Mouse (Mus musculus): Measurements from ENCODE around the gene Cpsf6. TPM values are rescaled to one million over a fixed set of nuclear protein-coding genes. Genes with fewer than 3 reads are reported as not detected.

Gene Cpsf6
- polyA plus RNA-seq, 1 experiment from 2014 or later = 231 TPM

DNA sequence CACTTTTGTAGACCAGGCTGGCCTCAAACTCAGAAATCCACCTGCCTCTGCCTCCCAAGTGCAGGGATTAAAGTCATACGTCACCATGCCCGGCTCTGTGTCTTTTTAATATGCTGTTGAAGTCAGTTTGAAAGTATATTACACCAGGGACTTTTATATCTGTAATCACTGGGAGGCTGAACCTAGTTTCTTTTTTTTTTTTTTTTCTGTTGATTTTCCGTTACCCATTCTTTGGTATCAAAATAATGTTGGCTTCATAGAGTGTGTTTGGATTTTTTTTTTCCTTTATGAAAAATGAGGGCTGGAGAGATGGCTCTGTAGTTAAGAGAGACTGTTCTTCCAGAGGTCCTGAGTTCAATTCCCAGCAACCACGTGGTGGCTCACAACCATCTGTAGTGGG is 5.6 kb upstream of the Cpsf6 start:
- Histone ChIP-seq H3K36me3 (no peaks in the 10 kb centered on the region), H3K27ac (no peak overlapping the region), H3K9me3 (replicated peaks) (no peaks in the 10 kb centered on the region), H3K9ac (no peak overlapping the region), H3K4me3 (no peak overlapping the region), H3K27me3 (no peaks in the 10 kb centered on the region), H3K4me2 (replicated peaks) (no peak overlapping the region), H3K4me1 (0 out of 2 replicates have a peak, but pooled peaks cover 1% of the 10 kb centered on the region)
- no peak for ATAC-seq (ENCODE audit: low FRiP score)
- WGBS = 86% methylated on average over 4 of the region's 4 CpGs

DNA sequence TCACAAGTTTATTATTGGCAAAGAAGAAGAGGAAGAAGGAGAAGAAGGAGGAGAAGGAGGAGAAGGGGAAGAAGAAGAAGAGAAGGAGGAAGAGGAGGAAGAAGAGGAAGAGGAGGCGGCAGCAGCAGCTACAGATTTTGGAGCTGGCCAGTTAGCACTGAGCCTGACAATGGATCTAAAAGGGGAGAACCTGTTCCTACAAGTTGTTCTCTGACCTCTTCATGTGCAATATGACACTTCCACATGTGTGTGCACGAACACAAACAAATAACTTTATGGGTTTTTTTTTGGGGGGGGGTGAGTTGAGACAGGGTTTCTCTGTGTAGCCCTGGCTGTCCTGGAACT is 5.2 kb upstream of the Cpsf6 start:
- Histone ChIP-seq H3K9me3 (replicated peaks) (no peaks in the 10 kb centered on the region), H3K27me3 (no peaks in the 10 kb centered on the region), H3K36me3 (no peaks in the 10 kb centered on the region), H3K4me1 (no peaks in the 10 kb centered on the region), H3K4me2 (replicated peaks) (no peak overlapping the region), H3K27ac (no peak overlapping the region), H3K9ac (no peak overlapping the region), H3K4me3 (no peak overlapping the region)
- 83% methylated on average over 2 of the region's 2 CpGs for WGBS
- no peak for ATAC-seq (ENCODE audit: low FRiP score)

DNA sequence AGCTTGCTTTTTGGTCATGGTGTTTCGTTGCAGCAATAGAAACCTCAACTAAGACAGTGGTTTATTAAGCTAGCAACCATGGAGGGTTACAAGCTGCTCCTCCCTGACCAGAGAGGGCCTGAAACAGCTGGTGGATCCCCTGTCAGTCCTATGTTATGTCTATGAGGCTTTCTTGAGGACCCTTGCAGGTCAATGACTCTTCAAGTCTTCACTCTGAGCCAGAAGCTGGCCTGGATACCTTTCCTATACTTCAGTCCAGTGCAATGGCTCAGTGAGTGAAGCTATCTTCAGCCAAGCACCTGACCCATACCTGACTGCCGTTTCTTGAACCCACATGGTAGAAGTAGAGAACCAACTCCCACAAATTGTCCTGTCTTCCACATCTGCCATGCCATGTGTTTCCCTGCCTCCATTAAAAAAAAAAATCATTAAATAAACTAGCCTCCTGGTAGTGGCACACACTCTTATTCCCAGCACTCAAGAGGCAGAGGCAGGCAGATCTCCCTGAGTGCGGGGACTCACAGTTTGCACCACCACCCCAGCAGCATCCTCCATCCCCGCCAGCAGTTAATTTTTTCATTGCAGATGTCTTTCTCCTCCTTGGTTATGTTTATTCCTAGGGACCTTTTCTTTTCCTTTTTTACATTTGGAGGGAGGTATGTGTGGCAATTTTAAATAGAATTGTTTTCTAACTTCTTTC is 4.7 kb upstream of the Cpsf6 start:
- Histone ChIP-seq H3K4me3 (no peak overlapping the region), H3K27me3 (no peaks in the 10 kb centered on the region), H3K4me2 (replicated peaks) (no peak overlapping the region), H3K4me1 (no peaks in the 10 kb centered on the region), H3K9ac (no peak overlapping the region), H3K27ac (no peak overlapping the region), H3K9me3 (replicated peaks) (no peaks in the 10 kb centered on the region), H3K36me3 (no peaks in the 10 kb centered on the region)
- WGBS = 92% methylated on average over 4 of the region's 4 CpGs
- ATAC-seq (ENCODE audit: low FRiP score) = no peak

DNA sequence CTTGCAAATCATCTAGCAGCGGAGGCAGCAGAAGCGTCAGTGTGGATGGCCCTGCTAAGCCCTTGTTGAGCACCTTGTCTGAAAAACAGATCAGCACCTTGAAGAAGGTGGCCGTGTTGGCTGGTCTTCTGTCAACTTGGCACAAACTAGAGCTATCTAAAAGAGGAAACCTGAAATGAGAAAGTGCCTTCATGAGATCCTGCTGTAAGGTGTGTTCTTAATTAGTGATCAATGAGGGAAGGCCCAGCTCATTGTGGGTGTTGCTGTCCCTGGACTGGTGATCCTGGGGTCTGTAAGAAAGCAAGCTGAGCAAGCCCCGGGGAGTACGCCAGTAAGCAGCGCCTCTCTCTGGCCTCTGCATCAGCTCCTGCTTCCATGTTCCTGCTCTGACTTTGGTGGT is 4.1 kb upstream of the Cpsf6 start:
- ATAC-seq (ENCODE audit: low FRiP score) = no peak
- no peaks in the 10 kb centered on the region for H3K4me1 ChIP-seq
- WGBS = 74% methylated on average over 6 of the region's 6 CpGs

DNA sequence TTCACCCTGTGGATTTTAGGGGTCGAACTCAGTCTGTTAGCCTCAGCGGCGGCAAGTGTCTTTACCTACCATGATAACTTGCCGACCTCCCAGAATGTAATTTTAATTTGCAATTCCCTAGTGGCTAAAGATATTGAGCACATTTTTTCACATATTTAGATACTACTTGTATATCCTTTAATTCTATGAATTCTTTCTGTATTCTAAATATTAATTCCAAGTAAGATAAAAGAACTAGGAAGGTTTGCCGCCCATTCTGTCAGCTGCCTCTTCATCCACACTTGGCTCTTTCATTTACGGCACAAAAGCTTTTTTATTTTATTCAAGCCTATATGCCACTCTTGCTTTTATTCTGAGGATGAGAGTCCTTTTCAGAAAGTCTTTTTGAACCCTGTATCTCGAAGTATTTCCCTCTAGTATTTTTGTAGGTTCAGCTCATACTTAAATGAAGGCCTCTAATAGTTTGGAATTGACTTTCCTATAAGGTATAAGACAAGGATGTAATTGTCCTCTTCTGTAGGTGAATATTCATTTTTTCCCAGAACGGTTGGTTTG is 3.3 kb upstream of the Cpsf6 start:
- no peaks in the 10 kb centered on the region for H3K4me1 ChIP-seq
- H3K4me2 ChIP-seq (replicated peaks) = no peak overlapping the region

More for the DNA sequence above, 4.1 kb upstream of the Cpsf6 start:
- Histone ChIP-seq H3K27me3 (no peaks in the 10 kb centered on the region), H3K27ac (no peak overlapping the region), H3K9ac (no peak overlapping the region), H3K36me3 (no peaks in the 10 kb centered on the region), H3K9me3 (replicated peaks) (no peaks in the 10 kb centered on the region), H3K4me3 (no peak overlapping the region), H3K4me2 (replicated peaks) (no peak overlapping the region)

DNA sequence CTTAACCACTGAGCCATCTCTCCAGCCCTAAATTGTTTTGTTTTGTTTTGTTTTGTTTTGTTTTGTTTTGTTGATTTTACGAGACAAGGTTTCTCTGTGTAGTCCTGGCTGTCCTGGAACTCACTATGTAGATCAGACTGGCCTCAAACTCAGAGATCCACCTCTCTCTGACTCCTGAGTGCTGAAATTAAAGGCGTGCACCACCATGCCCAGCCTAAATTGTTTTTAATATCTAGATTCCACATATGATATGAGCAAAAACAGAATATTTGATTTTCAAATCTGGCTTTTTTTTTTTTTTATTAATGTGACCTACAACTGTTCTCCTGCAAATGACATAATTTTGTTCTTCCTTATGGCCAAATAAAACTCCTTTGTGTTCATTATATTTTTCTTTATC is 2.3 kb upstream of the Cpsf6 start:
- Histone ChIP-seq H3K4me1 (no peaks in the 10 kb centered on the region), H3K4me3 (no peak overlapping the region), H3K27me3 (no peaks in the 10 kb centered on the region), H3K4me2 (replicated peaks) (no peak overlapping the region), H3K9ac (no peak overlapping the region), H3K27ac (no peak overlapping the region), H3K36me3 (no peaks in the 10 kb centered on the region), H3K9me3 (replicated peaks) (no peaks in the 10 kb centered on the region)
- ATAC-seq (ENCODE audit: low FRiP score) = no peak
- 80% methylated on average over 2 of the region's 2 CpGs for WGBS

More for the DNA sequence above, 3.3 kb upstream of the Cpsf6 start:
- Histone ChIP-seq H3K4me3 (no peak overlapping the region), H3K9me3 (replicated peaks) (no peaks in the 10 kb centered on the region), H3K27me3 (no peaks in the 10 kb centered on the region), H3K27ac (no peak overlapping the region), H3K36me3 (no peaks in the 10 kb centered on the region), H3K9ac (no peak overlapping the region)
- 77% methylated on average over 8 of the region's 8 CpGs for WGBS
- no peak for ATAC-seq (ENCODE audit: low FRiP score)

DNA sequence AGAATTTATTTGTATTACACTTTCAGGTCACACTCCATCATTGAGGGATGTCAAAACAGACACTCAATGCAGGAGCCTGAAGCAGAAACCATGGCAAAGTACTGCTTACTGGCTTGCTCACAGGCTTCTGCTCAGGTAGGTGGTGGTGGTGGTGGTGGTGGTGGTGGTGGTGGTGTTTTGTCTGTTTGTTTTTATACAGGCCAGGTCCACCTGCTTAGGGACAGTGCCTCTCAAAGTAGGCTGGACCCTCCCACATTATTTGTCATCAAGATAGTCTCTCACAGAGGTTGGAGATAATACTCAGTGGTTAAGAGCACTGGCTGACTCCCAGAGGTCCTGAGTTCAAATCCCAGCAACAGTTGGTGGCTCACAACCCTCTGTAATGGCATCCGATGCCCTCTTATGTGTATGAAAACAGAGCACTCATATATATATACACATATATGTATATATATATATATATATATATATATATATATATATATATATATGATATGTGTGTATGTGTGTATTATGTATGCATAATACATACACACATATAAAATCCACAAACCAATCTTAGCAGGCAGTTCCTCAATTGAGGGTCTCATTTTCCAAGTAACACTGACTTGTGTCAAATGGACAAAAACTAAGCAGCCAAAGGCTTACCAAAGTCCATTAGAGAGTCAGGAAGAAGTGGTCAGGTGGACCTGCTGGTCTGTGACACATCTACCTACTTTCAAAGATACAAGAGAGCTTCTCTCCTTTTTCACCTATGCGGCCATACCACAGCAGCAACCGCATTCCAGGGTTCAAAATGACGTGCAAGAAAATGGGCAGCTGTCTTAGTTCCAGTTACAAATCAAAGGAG is 1.1 kb upstream of the Cpsf6 start:
- no peaks in the 10 kb centered on the region for H3K9me3 ChIP-seq (replicated peaks)
- H3K4me2 ChIP-seq (replicated peaks) = no peak overlapping the region
- H3K4me1 ChIP-seq = no peaks in the 10 kb centered on the region
- no peaks in the 10 kb centered on the region for H3K36me3 ChIP-seq
- H3K27ac ChIP-seq = no peak overlapping the region
- no peak overlapping the region for H3K4me3 ChIP-seq
- 94% methylated on average over 4 of the region's 4 CpGs for WGBS
- no peak for ATAC-seq (ENCODE audit: low FRiP score)
- H3K27me3 ChIP-seq = no peaks in the 10 kb centered on the region
- no peak overlapping the region for H3K9ac ChIP-seq

DNA sequence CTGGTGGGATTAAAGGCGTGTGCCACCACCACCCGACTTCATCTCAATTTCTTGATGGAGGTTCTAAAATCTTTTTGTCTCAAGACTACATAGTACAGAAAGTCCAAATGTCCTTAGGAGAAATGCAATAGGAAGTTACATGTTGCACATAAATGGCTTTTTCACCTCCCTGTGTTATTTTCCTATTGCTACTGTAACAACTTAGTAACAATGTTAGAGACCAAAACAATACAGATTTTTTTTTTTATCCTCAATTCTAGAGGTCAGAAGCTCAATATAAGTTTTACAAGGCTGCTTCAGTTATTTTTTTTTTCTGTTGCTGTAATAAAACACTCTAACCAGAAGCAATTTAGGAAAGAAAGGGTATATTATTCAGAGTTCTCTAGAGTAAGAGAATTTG is 374 bp downstream of the Cpsf6 start:
- 93% methylated on average over 2 of the region's 2 CpGs for WGBS
- no peak for ATAC-seq (ENCODE audit: low FRiP score)

DNA sequence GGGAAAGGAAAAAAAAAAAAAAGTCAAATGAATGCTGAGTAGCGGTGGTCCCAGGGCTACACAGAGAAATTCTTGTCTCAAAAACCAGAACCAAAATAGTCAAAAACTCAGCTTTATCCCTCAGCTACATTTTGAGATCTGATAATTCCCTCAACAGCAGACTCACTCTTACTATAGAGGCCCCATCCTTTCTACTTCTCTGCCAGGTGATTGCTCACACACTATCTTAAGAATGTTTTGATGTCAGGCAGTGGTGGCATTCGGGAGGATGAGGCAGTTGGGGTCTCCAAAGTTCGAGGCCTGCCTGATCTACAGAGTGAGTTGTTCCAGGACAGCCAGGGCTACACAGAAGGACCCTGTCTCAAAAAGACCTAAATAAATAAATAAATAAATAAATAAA is 1.2 kb downstream of the Cpsf6 start:
- Histone ChIP-seq H3K9ac (no peak overlapping the region), H3K4me2 (replicated peaks) (no peak overlapping the region), H3K27me3 (no peaks in the 10 kb centered on the region), H3K9me3 (replicated peaks) (no peaks in the 10 kb centered on the region), H3K4me1 (peaks cover 12% of the 10 kb centered on the region; the same call in 1 of the 2 replicates), H3K4me3 (no peak overlapping the region), H3K27ac (no peak overlapping the region), H3K36me3 (no peaks in the 10 kb centered on the region)
- WGBS = 95% methylated on average over 3 of the region's 3 CpGs
- ATAC-seq (ENCODE audit: low FRiP score) = no peak

More for the DNA sequence above, 374 bp downstream of the Cpsf6 start:
- Histone ChIP-seq H3K9me3 (replicated peaks) (no peaks in the 10 kb centered on the region), H3K36me3 (no peaks in the 10 kb centered on the region), H3K4me2 (replicated peaks) (no peak overlapping the region), H3K4me3 (no peak overlapping the region), H3K9ac (no peak overlapping the region), H3K27ac (no peak overlapping the region), H3K4me1 (peaks cover 7% of the 10 kb centered on the region; the same call in 1 of the 2 replicates), H3K27me3 (no peaks in the 10 kb centered on the region)

DNA sequence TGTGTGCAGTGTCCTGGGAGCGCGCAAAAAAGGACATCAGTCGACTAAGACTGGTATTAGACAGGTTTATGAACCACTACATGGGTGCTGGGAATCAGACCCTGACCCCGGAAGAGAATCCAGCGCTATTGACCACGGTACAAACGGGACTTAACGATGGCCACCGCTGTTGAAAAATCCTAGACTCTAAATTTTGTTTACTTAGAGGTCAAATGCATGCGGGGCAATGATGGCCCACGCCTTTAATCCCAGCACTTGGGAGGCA is 1.6 kb downstream of the Cpsf6 start:
- no peak overlapping the region for H3K4me2 ChIP-seq (replicated peaks)
- H3K9me3 ChIP-seq (replicated peaks) = no peaks in the 10 kb centered on the region
- no peak overlapping the region for H3K4me3 ChIP-seq
- H3K9ac ChIP-seq = no peak overlapping the region
- no peaks in the 10 kb centered on the region for H3K36me3 ChIP-seq
- H3K27me3 ChIP-seq = no peaks in the 10 kb centered on the region
- WGBS = 90% methylated on average over 11 of the region's 11 CpGs
- H3K4me1 ChIP-seq = peaks cover 12% of the 10 kb centered on the region; the same call in 1 of the 2 replicates
- ATAC-seq (ENCODE audit: low FRiP score) = no peak
- H3K27ac ChIP-seq = no peak overlapping the region

DNA sequence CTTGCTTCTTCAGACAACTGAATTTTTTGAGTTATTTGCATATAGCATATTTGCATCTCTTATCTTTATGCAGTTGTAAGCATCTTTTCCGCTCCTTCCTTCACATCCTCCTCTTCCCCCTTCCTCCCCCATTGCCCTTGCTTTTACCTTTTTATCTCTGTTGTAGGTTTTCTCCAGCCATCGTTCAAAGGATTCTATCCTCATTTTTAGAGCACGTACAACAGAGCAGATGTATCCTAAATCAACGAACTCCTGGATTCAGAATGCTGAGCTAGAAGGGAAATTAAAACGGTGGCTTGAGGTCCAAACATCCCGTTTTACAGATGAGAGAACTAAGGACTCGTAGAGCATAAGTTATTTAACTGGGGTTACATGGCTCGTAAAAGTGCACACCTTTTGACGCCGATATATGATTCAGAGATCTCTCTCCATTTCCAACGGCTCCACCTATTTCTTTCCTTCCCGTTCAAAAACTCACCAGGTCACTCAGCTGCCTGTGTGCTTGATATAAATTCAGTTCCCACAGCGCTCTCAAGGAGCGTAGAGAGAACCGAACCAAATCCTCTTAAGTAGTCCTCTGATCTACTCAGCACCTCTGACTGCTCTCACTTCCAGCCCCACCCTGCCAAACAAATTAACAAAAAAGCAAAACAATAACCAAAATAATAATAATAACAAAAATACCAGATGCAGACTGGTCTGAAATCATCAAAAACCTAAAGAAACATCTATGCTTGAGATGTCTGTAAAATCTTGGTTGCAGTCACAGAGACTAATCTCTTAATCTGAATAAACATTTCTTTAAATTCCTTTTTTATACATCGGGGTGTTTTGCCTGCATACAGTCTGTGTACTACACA is 2.2 kb downstream of the Cpsf6 start:
- H3K27me3 ChIP-seq = no peaks in the 10 kb centered on the region
- H3K4me2 ChIP-seq (replicated peaks) = peak overlapping the region; percentile 50
- H3K27ac ChIP-seq = peak overlapping the region; percentile 96
- 24% methylated on average over 16 of the region's 16 CpGs for WGBS
- ATAC-seq (ENCODE audit: low FRiP score) = no peak
- peaks cover 12% of the 10 kb centered on the region; the same call in 1 of the 2 replicates for H3K4me1 ChIP-seq
- no peaks in the 10 kb centered on the region for H3K36me3 ChIP-seq
- peak overlapping the region; percentile 96 for H3K4me3 ChIP-seq
- no peaks in the 10 kb centered on the region for H3K9me3 ChIP-seq (replicated peaks)
- peak overlapping the region; percentile 100 for H3K9ac ChIP-seq

DNA sequence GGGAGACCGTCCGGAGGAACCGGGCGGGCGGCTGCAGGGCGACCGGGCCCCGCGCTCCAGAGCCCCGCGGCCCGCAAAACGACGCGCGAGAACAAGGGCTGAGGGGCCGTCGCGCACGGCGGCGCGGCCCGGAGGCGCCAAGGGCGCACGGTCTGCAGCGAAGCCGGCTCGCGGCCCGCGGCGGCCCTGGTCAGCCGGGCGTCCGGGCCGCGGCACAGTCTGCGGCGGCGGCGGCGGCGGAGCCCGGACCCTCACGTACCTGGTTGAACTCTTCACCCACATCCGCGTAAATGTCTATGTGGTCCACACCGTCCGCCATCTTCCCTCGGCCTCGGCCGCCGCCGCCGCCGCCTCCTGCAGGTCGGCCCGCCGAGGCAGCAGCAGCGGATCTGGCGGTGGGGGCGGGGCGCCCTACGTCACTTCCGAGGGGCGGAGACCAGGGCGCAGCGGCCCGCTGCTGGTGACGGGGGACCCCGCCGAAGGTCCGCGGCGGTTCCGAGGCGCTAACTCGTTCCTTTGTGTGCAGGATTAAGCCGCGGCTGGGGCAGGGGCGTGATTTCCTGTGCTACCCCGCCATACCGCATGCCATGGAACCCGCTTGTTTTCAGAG is 3.1 kb downstream of the Cpsf6 start:
- WGBS = under 1% methylated on average over 67 of the region's 86 CpGs
- Histone ChIP-seq H3K4me2 (replicated peaks) (peak overlapping the region; percentile 79), H3K36me3 (no peaks in the 10 kb centered on the region), H3K27me3 (no peaks in the 10 kb centered on the region), H3K27ac (peak overlapping the region; percentile 96), H3K9ac (peak overlapping the region; percentile 100), H3K9me3 (replicated peaks) (no peaks in the 10 kb centered on the region), H3K4me1 (peaks cover 12% of the 10 kb centered on the region; the same call in 1 of the 2 replicates), H3K4me3 (peak overlapping the region; percentile 96)
- ATAC-seq (ENCODE audit: low FRiP score) = peak; percentile 96

All from hindbrain, embryonic 12.5 days (tissue).